Mouse (Mus musculus): Measurements from ENCODE around the gene Rbm5. TPM values are rescaled to one million over a fixed set of nuclear protein-coding genes. Genes with fewer than 3 reads are reported as not detected.

The Rbm5 gene
- polyA plus RNA-seq, 1 experiment from 2014 or later: 210 TPM

DNA sequence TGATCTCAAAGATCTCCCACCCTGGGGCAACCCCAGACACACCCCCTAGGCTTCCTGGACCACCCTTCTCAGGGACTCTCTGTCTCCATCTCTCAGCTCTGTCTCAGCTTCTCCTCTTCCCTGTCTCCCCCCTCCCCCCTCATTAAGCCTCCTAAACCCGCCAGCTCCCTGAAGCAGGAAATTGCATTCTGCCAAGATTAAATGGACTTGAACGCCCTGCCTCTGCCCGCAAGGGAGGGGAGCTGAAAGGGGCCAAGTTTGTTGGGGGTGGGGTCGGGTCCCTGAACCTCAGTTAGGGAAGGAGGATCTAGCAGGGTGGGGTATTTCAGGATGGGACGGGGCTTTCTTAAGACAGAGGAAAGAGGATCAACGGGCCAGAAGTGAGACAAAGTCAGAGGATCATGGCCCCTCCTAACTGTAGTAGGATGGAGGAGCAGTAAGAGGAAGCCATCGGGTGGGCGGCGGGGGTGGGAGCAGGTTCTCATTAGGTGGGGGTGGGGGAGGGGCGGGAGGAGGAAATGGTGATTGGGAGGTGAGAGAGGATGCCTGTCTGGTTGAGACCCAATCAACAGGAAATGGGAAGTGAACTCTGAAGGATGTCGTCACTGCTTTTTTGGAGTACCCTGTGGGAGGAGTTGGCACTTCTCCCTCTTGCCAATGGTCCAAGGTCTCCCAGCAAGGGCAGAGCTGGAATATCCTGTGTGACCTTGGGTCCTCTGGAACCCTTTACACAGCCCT, 46.8 kb downstream of the Rbm5 start:
- H3K4me2 ChIP-seq (ENCODE audit: low read length): peak overlapping the region; percentile 18; the same call in 1 of the 2 replicates
- H3K36me3 ChIP-seq (ENCODE audit: control insufficient read depth, insufficient read depth, low read length): no peaks in the 10 kb centered on the region
- H3K27ac ChIP-seq (ENCODE audit: low read depth, low read length): peak overlapping the region; percentile 46; the same call in 1 of the 2 replicates
- ATAC-seq: peak; percentile 64
- H3K4me1 ChIP-seq (ENCODE audit: control insufficient read depth, insufficient read depth, low read depth, low read length): peaks cover 30% of the 10 kb centered on the region
- H3K9ac ChIP-seq (ENCODE audit: low read depth, low read length): peak overlapping the region; percentile 37; the same call in 1 of the 2 replicates
- no peak overlapping the region for H3K4me3 ChIP-seq (ENCODE audit: low read length)
- WGBS: 9% methylated on average over 11 of the region's 11 CpGs
- H3K27me3 ChIP-seq (replicated peaks; ENCODE audit: control insufficient read depth, insufficient read depth, low read length): no peaks in the 10 kb centered on the region
- H3K9me3 ChIP-seq (ENCODE audit: control insufficient read depth, low read length): no peaks in the 10 kb centered on the region

DNA sequence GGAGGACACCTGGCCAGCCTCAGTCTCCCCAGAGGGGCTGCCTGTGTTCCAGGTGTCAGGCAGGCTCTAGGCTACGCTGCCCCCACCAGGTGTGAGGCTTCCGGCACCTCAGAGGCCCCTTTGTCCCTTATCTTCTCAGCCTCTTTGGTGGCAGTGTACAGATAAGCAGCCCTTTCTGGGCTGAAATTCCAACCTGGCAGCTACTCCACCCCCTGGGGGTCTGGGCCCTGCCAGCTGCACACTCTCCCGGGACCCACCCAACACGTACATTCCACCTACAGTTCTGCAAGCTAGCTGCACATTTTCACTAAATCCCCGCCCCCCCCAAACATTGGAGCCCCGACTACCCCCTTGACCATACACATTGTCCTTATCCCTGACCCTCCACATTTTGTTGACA, 47.5 kb downstream of the Rbm5 start:
- H3K4me2 ChIP-seq (ENCODE audit: low read length): peak overlapping the region; percentile 18; the same call in 1 of the 2 replicates
- no peaks in the 10 kb centered on the region for H3K9me3 ChIP-seq (ENCODE audit: control insufficient read depth, low read length)
- H3K4me3 ChIP-seq (ENCODE audit: low read length): no peak overlapping the region
- H3K36me3 ChIP-seq (ENCODE audit: control insufficient read depth, insufficient read depth, low read length): no peaks in the 10 kb centered on the region
- peak overlapping the region; percentile 46 for H3K27ac ChIP-seq (ENCODE audit: low read depth, low read length)
- ATAC-seq: peak; percentile 34
- H3K4me1 ChIP-seq (ENCODE audit: control insufficient read depth, insufficient read depth, low read depth, low read length): peaks cover 26% of the 10 kb centered on the region
- H3K27me3 ChIP-seq (replicated peaks; ENCODE audit: control insufficient read depth, insufficient read depth, low read length): no peaks in the 10 kb centered on the region
- 23% methylated on average over 6 of the region's 6 CpGs for WGBS
- peak overlapping the region; percentile 37 for H3K9ac ChIP-seq (ENCODE audit: low read depth, low read length)

GRCm38 (mm10) chr9:107718781-107719540, 51.8 kb downstream of the Rbm5 start:
- no peak overlapping the region for H3K4me2 ChIP-seq (ENCODE audit: low read length)
- H3K27ac ChIP-seq (ENCODE audit: low read depth, low read length): no peak overlapping the region
- H3K4me1 ChIP-seq (ENCODE audit: control insufficient read depth, insufficient read depth, low read depth, low read length): peaks cover 25% of the 10 kb centered on the region
- no peaks in the 10 kb centered on the region for H3K27me3 ChIP-seq (replicated peaks; ENCODE audit: control insufficient read depth, insufficient read depth, low read length)
- 90% methylated on average over 10 of the region's 10 CpGs for WGBS
- H3K9ac ChIP-seq (ENCODE audit: low read depth, low read length): no peak overlapping the region
- H3K9me3 ChIP-seq (ENCODE audit: control insufficient read depth, low read length): no peaks in the 10 kb centered on the region
- ATAC-seq: no peak
- no peak overlapping the region for H3K4me3 ChIP-seq (ENCODE audit: low read length)
- no peaks in the 10 kb centered on the region for H3K36me3 ChIP-seq (ENCODE audit: control insufficient read depth, insufficient read depth, low read length)

- Histone ChIP-seq H3K4me3 (ENCODE audit: low read length) (no peak overlapping the region), H3K36me3 (ENCODE audit: control insufficient read depth, insufficient read depth, low read length) (no peaks in the 10 kb centered on the region), H3K4me1 (ENCODE audit: control insufficient read depth, insufficient read depth, low read depth, low read length) (peaks cover 11% of the 10 kb centered on the region), H3K27me3 (replicated peaks; ENCODE audit: control insufficient read depth, insufficient read depth, low read length) (no peaks in the 10 kb centered on the region), H3K9me3 (ENCODE audit: control insufficient read depth, low read length) (no peaks in the 10 kb centered on the region), H3K4me2 (ENCODE audit: low read length) (no peak overlapping the region), H3K27ac (ENCODE audit: low read depth, low read length) (no peak overlapping the region; the same call in 1 of the 2 replicates), H3K9ac (ENCODE audit: low read depth, low read length) (no peak overlapping the region)
- 37% methylated on average over 6 of the region's 6 CpGs for WGBS
- ATAC-seq: no peak
These were observed 53.8 kb downstream of the Rbm5 start for GRCm38 (mm10) chr9:107716951-107717350.

GRCm38 (mm10) chr9:107715632-107716031, 55.2 kb downstream of the Rbm5 start:
- 78% methylated on average over 2 of the region's 2 CpGs for WGBS

GRCm38 (mm10) chr9:107714221-107714952, 56.4 kb downstream of the Rbm5 start:
- ATAC-seq: peak; percentile 12; the same call in 1 of the 2 replicates
- H3K27ac ChIP-seq (ENCODE audit: low read depth, low read length): peak overlapping the region; percentile 2; the same call in 1 of the 2 replicates

More at GRCm38 (mm10) chr9:107715632-107716031, 55.2 kb downstream of the Rbm5 start:
- Histone ChIP-seq H3K9me3 (ENCODE audit: control insufficient read depth, low read length) (no peaks in the 10 kb centered on the region), H3K36me3 (ENCODE audit: control insufficient read depth, insufficient read depth, low read length) (no peaks in the 10 kb centered on the region), H3K27me3 (replicated peaks; ENCODE audit: control insufficient read depth, insufficient read depth, low read length) (no peaks in the 10 kb centered on the region), H3K4me1 (ENCODE audit: control insufficient read depth, insufficient read depth, low read depth, low read length) (peaks cover 11% of the 10 kb centered on the region), H3K9ac (ENCODE audit: low read depth, low read length) (no peak overlapping the region), H3K27ac (ENCODE audit: low read depth, low read length) (no peak overlapping the region), H3K4me2 (ENCODE audit: low read length) (no peak overlapping the region), H3K4me3 (ENCODE audit: low read length) (no peak overlapping the region)
- ATAC-seq: no peak

GRCm38 (mm10) chr9:107709697-107710483, 60.9 kb downstream of the Rbm5 start, which contains the start of gene Sema3f:
Sema3f (minus strand) TSS chr9:107710475.
- H3K9ac ChIP-seq (ENCODE audit: low read depth, low read length): peak within 1 kb of the TSS; percentile 93
- peak within 1 kb of the TSS; percentile 83 for H3K4me3 ChIP-seq (ENCODE audit: low read length)
- peak; percentile 79 for ATAC-seq
- H3K4me1 ChIP-seq (ENCODE audit: control insufficient read depth, insufficient read depth, low read depth, low read length): peaks cover 44% of the 10 kb centered on the region
- H3K4me2 ChIP-seq (ENCODE audit: low read length): peak within 1 kb of the TSS; percentile 95
- no peaks in the 10 kb centered on the region for H3K9me3 ChIP-seq (ENCODE audit: control insufficient read depth, low read length)
- no peaks in the 10 kb centered on the region for H3K36me3 ChIP-seq (ENCODE audit: control insufficient read depth, insufficient read depth, low read length)
- H3K27ac ChIP-seq (ENCODE audit: low read depth, low read length): peak within 1 kb of the TSS; percentile 79
- H3K27me3 ChIP-seq (replicated peaks; ENCODE audit: control insufficient read depth, insufficient read depth, low read length): no peaks in the 10 kb centered on the region
- under 1% methylated on average over 69 of the region's 86 CpGs for WGBS

More at GRCm38 (mm10) chr9:107714221-107714952, 56.4 kb downstream of the Rbm5 start:
- no peak overlapping the region for H3K4me3 ChIP-seq (ENCODE audit: low read length)
- H3K4me1 ChIP-seq (ENCODE audit: control insufficient read depth, insufficient read depth, low read depth, low read length): peaks cover 18% of the 10 kb centered on the region
- 0 out of 2 replicates have a peak overlapping the region, but pooled peaks have one; percentile 7 for H3K9ac ChIP-seq (ENCODE audit: low read depth, low read length)
- no peak overlapping the region for H3K4me2 ChIP-seq (ENCODE audit: low read length)
- H3K9me3 ChIP-seq (ENCODE audit: control insufficient read depth, low read length): no peaks in the 10 kb centered on the region
- no peaks in the 10 kb centered on the region for H3K36me3 ChIP-seq (ENCODE audit: control insufficient read depth, insufficient read depth, low read length)
- no peaks in the 10 kb centered on the region for H3K27me3 ChIP-seq (replicated peaks; ENCODE audit: control insufficient read depth, insufficient read depth, low read length)
- WGBS: 12% methylated on average over 11 of the region's 12 CpGs

GRCm38 (mm10) chr9:107709096-107709696, 61.6 kb downstream of the Rbm5 start:
- WGBS: under 1% methylated on average over 42 of the region's 55 CpGs
- ATAC-seq: no peak
- H3K27ac ChIP-seq (ENCODE audit: low read depth, low read length): peak overlapping the region; percentile 79
- H3K36me3 ChIP-seq (ENCODE audit: control insufficient read depth, insufficient read depth, low read length): no peaks in the 10 kb centered on the region
- H3K9ac ChIP-seq (ENCODE audit: low read depth, low read length): peak overlapping the region; percentile 93
- no peaks in the 10 kb centered on the region for H3K9me3 ChIP-seq (ENCODE audit: control insufficient read depth, low read length)
- H3K27me3 ChIP-seq (replicated peaks; ENCODE audit: control insufficient read depth, insufficient read depth, low read length): no peaks in the 10 kb centered on the region
- peak overlapping the region; percentile 95 for H3K4me2 ChIP-seq (ENCODE audit: low read length)
- peaks cover 39% of the 10 kb centered on the region for H3K4me1 ChIP-seq (ENCODE audit: control insufficient read depth, insufficient read depth, low read depth, low read length)
- H3K4me3 ChIP-seq (ENCODE audit: low read length): peak overlapping the region; percentile 83
